Mouse (Mus musculus) heart, embryonic 13.5 days (tissue): ENCODE measurements around the gene Tmub1. TPM values are rescaled to one million over a fixed set of nuclear protein-coding genes. Genes with fewer than 3 reads are reported as not detected.
"Not testable (repeated sequence)": the region's sequence is repeated elsewhere in the genome, so short reads cannot be mapped to it uniquely, and the experiment has no call there.

Experiments used
- ATAC-seq: fragments of 200-750 bp; cut with Nextera tagmentation; 2 replicates; pipeline ENCODE4 v1.8.0; 2017; ENCODE audit warnings: moderate TSS enrichment; ENCODE audit not compliant: insufficient number of reproducible peaks, low FRiP score, low TSS enrichment; ENCODE audit errors: extremely low read depth
- H3K27ac ChIP-seq: fragments of 300-500 bp; sonication (generic); replicated peaks from 2 replicates; pipeline ENCODE4 v1.5.1; 2015; ENCODE audit warnings: moderate library complexity, mild to moderate bottlenecking, inconsistent platforms
- H3K27me3 ChIP-seq: fragments of 300-500 bp; sonication (generic); replicated peaks from 2 replicates; pipeline ENCODE4 v1.6.1; 2015; ENCODE audit warnings: mild to moderate bottlenecking, inconsistent platforms
- H3K36me3 ChIP-seq: fragments of 300-500 bp; sonication (generic); 2 replicates; pipeline ENCODE4 v1.6.1; 2015; ENCODE audit warnings: mild to moderate bottlenecking, inconsistent platforms
- H3K4me1 ChIP-seq: fragments of 300-500 bp; sonication (generic); 2 replicates; pipeline ENCODE4 v1.6.1; 2015; ENCODE audit warnings: inconsistent platforms
- H3K4me2 ChIP-seq: fragments of 300-500 bp; sonication (generic); 2 replicates; pipeline ENCODE4 v1.6.1; 2015; ENCODE audit warnings: inconsistent platforms, mild to moderate bottlenecking, moderate library complexity
- H3K4me3 ChIP-seq: fragments of 300-500 bp; sonication (generic); 2 replicates; pipeline ENCODE4 v1.5.1; 2015; ENCODE audit warnings: moderate library complexity, mild to moderate bottlenecking, inconsistent platforms
- H3K9ac ChIP-seq: fragments of 300-500 bp; sonication (generic); 2 replicates; pipeline ENCODE4 v1.6.1; 2015; ENCODE audit warnings: inconsistent platforms, mild to moderate bottlenecking, moderate library complexity
- H3K9me3 ChIP-seq: fragments of 300-500 bp; sonication (generic); 2 replicates; pipeline ENCODE4 v1.6.1; 2016; ENCODE audit warnings: inconsistent platforms
- WGBS: fragments of 180-500 bp; shearing (Covaris S2); methylation state at CpG from one replicate; pipeline ENCODE4 v1.1.7; 2015; ENCODE audit warnings: mixed read lengths; 5-methylcytosine and 5-hydroxymethylcytosine counted together
- polyA plus RNA-seq: library from polyadenylated mRNA; unstranded; fragments of >200 nt; fragmentation: Nextera tagmentation; extraction: Ambion mirVana; gene quantifications from 2 replicates; pipeline ENCODE4 v1.2.1, GENCODE M21; 2015

Tmub1 gene
- polyA plus RNA-seq, 1 experiment from 2014 or later = 16.2 TPM

DNA sequence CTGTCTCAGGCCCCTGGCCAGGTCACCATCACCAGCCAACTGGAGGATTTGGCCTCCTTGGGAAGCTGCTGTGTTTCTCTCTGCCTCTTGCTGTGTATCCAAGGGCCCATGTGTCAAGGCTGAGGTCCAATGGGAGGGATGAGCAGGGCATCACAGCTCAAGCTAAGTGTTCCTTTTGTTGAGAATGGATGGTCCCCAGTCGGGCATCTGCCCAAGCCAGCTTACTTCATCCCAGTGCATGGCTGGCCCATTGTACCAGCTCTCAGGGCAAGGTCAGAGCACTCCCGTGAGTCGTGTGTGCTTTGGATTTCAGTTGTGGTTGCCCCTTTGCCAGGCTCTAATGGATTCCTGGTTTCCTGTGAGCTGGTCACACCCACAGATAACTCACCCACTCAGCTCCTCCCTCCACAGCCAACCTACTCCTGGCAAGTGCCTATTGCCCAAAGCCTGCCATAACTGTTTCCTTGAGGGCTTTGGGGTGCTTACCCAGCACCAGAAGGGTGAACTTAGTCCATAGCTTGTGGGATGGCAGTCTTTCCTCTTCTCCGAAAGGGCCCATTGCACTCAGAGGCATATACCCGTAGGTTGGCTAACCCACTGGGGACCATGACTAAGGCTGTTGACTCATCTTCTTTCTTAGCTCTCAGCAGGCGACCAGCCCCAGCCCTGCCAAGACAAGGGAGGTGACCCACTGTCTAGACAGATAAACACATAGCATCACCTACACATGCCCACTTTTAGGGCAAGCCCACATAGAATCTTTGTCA lies 42.9 kb downstream of the Tmub1 start:
- Histone ChIP-seq H3K27ac (no peak overlapping the region), H3K9me3 (no peaks in the 10 kb centered on the region), H3K4me2 (no peak overlapping the region), H3K9ac (no peak overlapping the region), H3K4me3 (no peak overlapping the region), H3K36me3 (peaks cover 96% of the 10 kb centered on the region), H3K27me3 (no peaks in the 10 kb centered on the region), H3K4me1 (no peaks in the 10 kb centered on the region)
- ATAC-seq = no peak
- 77% methylated on average over 6 of the region's 6 CpGs for WGBS

DNA sequence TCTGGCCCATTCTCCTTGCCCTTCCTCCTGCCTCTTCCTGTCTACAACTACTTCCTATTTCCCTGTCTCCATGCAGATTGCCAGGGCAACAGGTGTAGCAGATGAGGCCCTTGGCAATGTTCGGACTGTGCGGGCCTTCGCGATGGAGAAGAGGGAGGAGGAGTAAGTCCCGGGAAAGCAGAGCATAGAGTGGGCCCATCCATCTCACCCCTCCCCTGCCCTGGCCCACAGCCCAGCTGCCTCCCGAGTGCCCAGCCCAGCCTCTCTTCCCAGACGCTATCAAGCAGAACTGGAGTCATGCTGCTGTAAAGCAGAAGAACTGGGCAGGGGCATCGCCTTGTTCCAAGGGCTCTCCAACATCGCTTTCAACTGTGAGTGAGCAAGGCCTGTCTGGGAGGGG lies 45.7 kb downstream of the Tmub1 start:
- no peak overlapping the region for H3K9ac ChIP-seq
- no peak overlapping the region for H3K4me3 ChIP-seq
- 65% methylated on average over 9 of the region's 9 CpGs for WGBS
- H3K9me3 ChIP-seq = no peaks in the 10 kb centered on the region
- no peaks in the 10 kb centered on the region for H3K27me3 ChIP-seq
- ATAC-seq = no peak
- H3K4me2 ChIP-seq = no peak overlapping the region
- no peak overlapping the region for H3K27ac ChIP-seq
- no peaks in the 10 kb centered on the region for H3K4me1 ChIP-seq
- H3K36me3 ChIP-seq = peaks cover 72% of the 10 kb centered on the region

DNA sequence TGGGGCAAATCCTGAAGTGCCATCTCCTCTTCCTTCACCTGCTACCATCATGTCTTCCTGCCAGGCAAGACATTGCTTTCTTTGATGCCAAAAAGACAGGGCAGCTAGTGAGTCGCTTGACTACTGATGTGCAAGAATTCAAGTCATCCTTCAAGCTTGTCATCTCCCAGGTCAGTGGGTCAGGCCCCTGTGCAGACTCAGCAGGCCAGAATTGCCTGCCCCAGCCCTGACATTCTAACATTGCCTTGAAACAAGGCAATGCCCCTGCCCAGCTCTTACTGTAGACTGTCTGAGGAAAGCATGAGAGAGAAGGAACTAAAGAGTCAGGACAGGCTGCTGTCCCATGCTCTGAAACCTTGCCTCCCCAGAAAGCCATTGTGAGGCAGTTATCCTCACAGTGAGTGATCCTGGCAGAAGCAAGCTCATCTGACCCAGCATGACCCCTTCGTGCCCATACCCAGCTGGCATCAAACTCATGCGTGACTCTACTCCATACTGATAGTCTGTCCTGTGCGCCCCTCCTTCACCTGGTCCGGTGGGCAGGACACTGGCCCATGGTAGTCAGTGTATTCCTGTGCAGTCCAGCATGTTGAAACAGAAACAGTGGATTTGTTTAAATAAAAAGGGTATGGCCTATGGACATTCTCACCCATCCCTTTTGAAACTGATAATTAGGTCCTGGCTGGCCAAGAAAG lies 46.6 kb downstream of the Tmub1 start:
- Histone ChIP-seq H3K4me1 (no peaks in the 10 kb centered on the region), H3K9me3 (no peaks in the 10 kb centered on the region), H3K36me3 (peaks cover 68% of the 10 kb centered on the region), H3K27me3 (no peaks in the 10 kb centered on the region), H3K9ac (no peak overlapping the region), H3K4me2 (no peak overlapping the region), H3K4me3 (no peak overlapping the region), H3K27ac (no peak overlapping the region)
- ATAC-seq = no peak
- whole genome bisulfite sequencing = 85% methylated on average over 5 of the region's 5 CpGs

DNA sequence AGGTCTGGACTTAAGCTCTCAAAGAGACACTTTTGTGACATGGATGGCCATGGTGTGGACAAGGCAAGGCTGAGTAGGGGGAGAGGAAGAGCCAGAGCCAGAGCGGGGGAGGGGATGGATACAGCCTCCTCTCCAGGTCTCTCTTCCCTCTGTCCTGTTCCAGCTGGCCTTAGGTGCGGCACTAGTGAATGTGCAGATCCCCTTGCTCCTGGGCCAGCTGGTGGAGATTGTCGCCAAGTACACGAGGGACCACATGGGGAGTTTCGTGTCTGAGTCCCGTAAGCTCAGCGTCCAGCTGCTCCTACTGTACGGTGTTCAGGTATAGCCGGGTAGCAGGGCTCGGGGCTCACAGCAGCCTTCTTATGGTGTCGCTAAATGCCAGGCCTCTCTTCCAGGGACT lies 47.3 kb downstream of the Tmub1 start:
- Histone ChIP-seq H3K9ac (no peak overlapping the region), H3K4me1 (0 out of 2 replicates have a peak, but pooled peaks cover under 1% of the 10 kb centered on the region), H3K36me3 (peaks cover 64% of the 10 kb centered on the region), H3K9me3 (no peaks in the 10 kb centered on the region), H3K27me3 (no peaks in the 10 kb centered on the region), H3K27ac (no peak overlapping the region), H3K4me3 (no peak overlapping the region), H3K4me2 (no peak overlapping the region)
- 90% methylated on average over 11 of the region's 11 CpGs for WGBS
- ATAC-seq = no peak

DNA sequence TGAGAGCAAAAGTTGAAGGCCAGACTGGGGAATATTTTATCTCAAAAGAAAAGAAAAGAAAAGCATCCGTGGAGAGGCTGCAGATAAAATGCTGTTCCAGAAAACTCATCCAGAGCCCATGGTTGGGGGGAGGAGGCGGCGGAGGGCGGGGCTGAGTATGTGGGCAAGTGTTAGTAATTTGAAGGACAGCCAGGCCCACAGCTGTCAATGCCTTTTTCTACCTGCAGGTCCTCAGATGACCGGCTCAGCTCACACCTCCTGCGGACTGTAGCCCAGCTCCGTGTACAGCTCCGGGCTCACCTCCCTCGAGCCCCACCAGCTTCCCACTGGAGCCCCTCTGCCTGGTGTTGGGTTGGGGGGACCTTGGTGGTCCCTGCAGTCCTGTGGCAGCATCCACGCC lies 48.0 kb downstream of the Tmub1 start:
- H3K27me3 ChIP-seq = no peaks in the 10 kb centered on the region
- peaks cover 7% of the 10 kb centered on the region for H3K4me1 ChIP-seq
- peaks cover 58% of the 10 kb centered on the region for H3K36me3 ChIP-seq
- H3K9ac ChIP-seq = no peak overlapping the region
- WGBS = 67% methylated on average over 10 of the region's 10 CpGs
- no peaks in the 10 kb centered on the region for H3K9me3 ChIP-seq
- ATAC-seq = no peak
- H3K4me3 ChIP-seq = no peak overlapping the region
- H3K27ac ChIP-seq = no peak overlapping the region
- H3K4me2 ChIP-seq = no peak overlapping the region

DNA sequence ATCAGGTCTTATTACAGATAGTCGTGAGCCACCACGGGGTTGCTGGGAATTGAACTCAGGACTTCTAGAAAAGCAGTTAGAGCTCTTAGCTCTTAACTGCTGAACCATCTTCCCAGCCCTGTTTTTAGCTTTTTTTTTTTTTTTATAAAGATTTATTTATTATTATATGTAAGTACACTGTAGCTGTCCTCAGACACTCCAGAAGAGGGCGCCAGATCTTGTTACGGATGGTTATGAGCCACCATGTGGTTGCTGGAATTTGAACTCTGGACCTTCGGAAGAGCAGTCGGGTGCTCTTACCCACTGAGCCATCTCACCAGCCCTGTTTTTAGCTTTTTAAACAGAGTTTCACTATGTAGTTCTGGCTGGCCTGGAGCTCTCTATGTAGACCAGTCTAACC lies 51.4 kb downstream of the Tmub1 start:
- not testable (repeated sequence) for H3K27ac ChIP-seq, H3K4me2 ChIP-seq, ATAC-seq, H3K9ac ChIP-seq, H3K9me3 ChIP-seq, H3K27me3 ChIP-seq, H3K4me3 ChIP-seq
- Histone ChIP-seq H3K4me1 (peaks cover 23% of the 10 kb centered on the region), H3K36me3 (peaks cover 25% of the 10 kb centered on the region)
- 89% methylated on average over 6 of the region's 6 CpGs for WGBS

Other genes with a start within 250 kb of the Tmub1 start
- gene Kcnh2, start 96.2 kb downstream of the Tmub1 start, polyA plus RNA-seq = 24.4 and 26.2 TPM in 2 replicates
- gene Nos3, start 83.0 kb downstream of the Tmub1 start, polyA plus RNA-seq = 34.0 and 35.0 TPM in 2 replicates
- 0.87 and 1.4 TPM in 2 replicates for gene Atg9b, start 55.7 kb downstream of the Tmub1 start, polyA plus RNA-seq
- 62.0 and 63.4 TPM in 2 replicates for gene Abcb8, start 54.2 kb downstream of the Tmub1 start, polyA plus RNA-seq
- gene Asic3, start 34.5 kb downstream of the Tmub1 start, polyA plus RNA-seq = 0.25 TPM in 1 of 2 replicates, not detected in the other
- 25.8 and 28.7 TPM in 2 replicates for gene Cdk5, start 24.3 kb downstream of the Tmub1 start, polyA plus RNA-seq
- 26.9 and 29.3 TPM in 2 replicates for gene Slc4a2, start 24.0 kb downstream of the Tmub1 start, polyA plus RNA-seq
- 163 and 164 TPM in 2 replicates for gene Fastk, start 2.6 kb downstream of the Tmub1 start, polyA plus RNA-seq
- gene Agap3, start 4.3 kb upstream of the Tmub1 start, polyA plus RNA-seq = 14.4 and 16.5 TPM in 2 replicates
- 0.05 TPM in 1 of 2 replicates, not detected in the other for gene Gbx1, start 79.3 kb upstream of the Tmub1 start, polyA plus RNA-seq
- 4.1 TPM in 2 replicates for gene Asb10, start 93.1 kb upstream of the Tmub1 start, polyA plus RNA-seq
- 0.08 and 0.11 TPM in 2 replicates for gene 4931409K22Rik, start 109.0 kb upstream of the Tmub1 start, polyA plus RNA-seq
- gene Abcf2, start 129.6 kb upstream of the Tmub1 start, polyA plus RNA-seq = 66.7 and 70.7 TPM in 2 replicates
- 16.1 and 16.6 TPM in 2 replicates for gene Chpf2, start 138.9 kb upstream of the Tmub1 start, polyA plus RNA-seq
- gene Smarcd3, start 176.6 kb upstream of the Tmub1 start, polyA plus RNA-seq = 54.5 and 58.5 TPM in 2 replicates
- 24.7 and 25.2 TPM in 2 replicates for gene Nub1, start 237.7 kb upstream of the Tmub1 start, polyA plus RNA-seq